Mouse (Mus musculus) frontal cortex, adult (tissue): Measurements from ENCODE around the gene Map1s.
A peak's percentile ranks its signal among the peaks of the same experiment; 100 is the strongest.
"Not testable (repeated sequence)": the region's sequence is repeated elsewhere in the genome, so short reads cannot be mapped to it uniquely, and the experiment has no call there.

ENCODE experiments used
- ATAC-seq: cut with Nextera tagmentation; 2 replicates; pipeline ENCODE4 v1.9.2; 2017; ENCODE audit warnings: mild to moderate bottlenecking, moderate library complexity, mixed read lengths; ENCODE audit not compliant: low TSS enrichment

Map1s gene

GRCm38 (mm10) chr8:70878178-70878577, 27.6 kb upstream of the Map1s start:
- no peak for ATAC-seq

- peak; percentile 58 for ATAC-seq
Measured at GRCm38 (mm10) chr8:70879500-70879899, 26.2 kb upstream of the Map1s start.

- peak; percentile 56 for ATAC-seq
Measured at GRCm38 (mm10) chr8:70880126-70880525, 25.6 kb upstream of the Map1s start.

- peak; percentile 48 for ATAC-seq
Measured at GRCm38 (mm10) chr8:70880546-70880945, 25.2 kb upstream of the Map1s start.

- ATAC-seq: no peak
Measured at GRCm38 (mm10) chr8:70884186-70884585, 21.5 kb upstream of the Map1s start.

GRCm38 (mm10) chr8:70884683-70885082, 21.0 kb upstream of the Map1s start:
- no peak for ATAC-seq

GRCm38 (mm10) chr8:70885612-70886011, 20.1 kb upstream of the Map1s start:
- no peak for ATAC-seq

GRCm38 (mm10) chr8:70887669-70888068, 18.1 kb upstream of the Map1s start:
- peak; percentile 81 for ATAC-seq

GRCm38 (mm10) chr8:70890656-70891055, 15.1 kb upstream of the Map1s start:
- ATAC-seq: no peak

- no peak for ATAC-seq
Measured at GRCm38 (mm10) chr8:70891356-70891755, 14.4 kb upstream of the Map1s start.

- ATAC-seq: no peak
Measured at GRCm38 (mm10) chr8:70892022-70892895, 13.5 kb upstream of the Map1s start, which contains the start of gene Slc5a5. Gene Slc5a5, minus strand, starts transcription at chr8:70892757.

GRCm38 (mm10) chr8:70892896-70893655, 12.7 kb upstream of the Map1s start:
- ATAC-seq: no peak

GRCm38 (mm10) chr8:70893656-70894384, 11.9 kb upstream of the Map1s start:
- ATAC-seq: no peak

GRCm38 (mm10) chr8:70894385-70894720, 11.4 kb upstream of the Map1s start:
- ATAC-seq: no peak

GRCm38 (mm10) chr8:70894771-70895545, 10.8 kb upstream of the Map1s start:
- no peak for ATAC-seq

- not testable (repeated sequence) for ATAC-seq
Measured at GRCm38 (mm10) chr8:70895571-70896259, 10.0 kb upstream of the Map1s start.

- ATAC-seq: no peak
Measured at GRCm38 (mm10) chr8:70896316-70897020, 9.3 kb upstream of the Map1s start.

- peak; percentile 96 for ATAC-seq
Measured at GRCm38 (mm10) chr8:70897021-70897680, 8.6 kb upstream of the Map1s start, which contains the start of gene Rpl18a. Gene Rpl18a, minus strand, starts transcription at chr8:70897412.

GRCm38 (mm10) chr8:70897681-70898413, 7.9 kb upstream of the Map1s start:
- peak; percentile 35 for ATAC-seq
